Mouse (Mus musculus) ES-Bruce4 (cell line): ENCODE measurements around the gene Ptprd.

Experiments
- CTCF ChIP-seq: IDR thresholded peaks from one replicate; pipeline ENCODE4 v1.8.1; 2011; ENCODE audit warnings: low read depth, low read length
- POLR2A ChIP-seq: IDR thresholded peaks from one replicate; pipeline ENCODE4 v1.8.1; 2011; ENCODE audit warnings: low read length; ENCODE audit not compliant: insufficient read depth

DNA sequence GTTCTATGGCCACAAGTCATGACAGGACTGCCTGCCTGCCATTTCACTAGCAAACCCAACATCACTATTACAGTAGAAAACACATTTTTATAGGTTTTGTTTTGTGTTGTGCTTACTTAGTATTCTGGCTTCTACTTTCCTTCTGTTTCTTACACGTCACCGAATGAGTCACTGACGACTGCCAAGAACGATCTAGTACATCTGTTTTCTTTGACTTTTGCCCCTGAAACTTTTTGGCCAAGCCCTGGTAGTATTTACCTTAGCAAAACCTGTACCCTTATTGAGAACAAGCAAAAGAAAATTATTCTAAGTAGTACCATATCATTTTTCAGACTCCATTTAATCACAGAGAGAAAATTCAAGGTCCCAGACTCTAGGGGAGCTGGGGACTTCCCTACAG, 1797.2 kb downstream of the Ptprd start:
- no peak for TF ChIP-seq CTCF
- no peak for TF ChIP-seq POLR2A
